Mouse (Mus musculus): ENCODE results near the gene Adgrg6. TPM values are rescaled to one million over a fixed set of nuclear protein-coding genes. Genes with fewer than 3 reads are reported as not detected.

Gene Adgrg6
- polyA plus RNA-seq, 1 experiment from 2014 or later: 2.9 TPM

- no peak overlapping the region for H3K27ac ChIP-seq
- no peaks in the 10 kb centered on the region for H3K27me3 ChIP-seq
- H3K36me3 ChIP-seq: no peaks in the 10 kb centered on the region
- ATAC-seq (ENCODE audit: low FRiP score): no peak
- no peaks in the 10 kb centered on the region for H3K4me1 ChIP-seq (replicated peaks)
- H3K4me3 ChIP-seq: no peak overlapping the region
- no peak overlapping the region for H3K4me2 ChIP-seq
- H3K9me3 ChIP-seq: no peaks in the 10 kb centered on the region
- 98% methylated on average over 1 of the region's 1 CpGs for WGBS
- H3K9ac ChIP-seq: no peak overlapping the region
Measured at GRCm38 (mm10) chr10:14530670-14531069, 14.8 kb downstream of the Adgrg6 start.

DNA sequence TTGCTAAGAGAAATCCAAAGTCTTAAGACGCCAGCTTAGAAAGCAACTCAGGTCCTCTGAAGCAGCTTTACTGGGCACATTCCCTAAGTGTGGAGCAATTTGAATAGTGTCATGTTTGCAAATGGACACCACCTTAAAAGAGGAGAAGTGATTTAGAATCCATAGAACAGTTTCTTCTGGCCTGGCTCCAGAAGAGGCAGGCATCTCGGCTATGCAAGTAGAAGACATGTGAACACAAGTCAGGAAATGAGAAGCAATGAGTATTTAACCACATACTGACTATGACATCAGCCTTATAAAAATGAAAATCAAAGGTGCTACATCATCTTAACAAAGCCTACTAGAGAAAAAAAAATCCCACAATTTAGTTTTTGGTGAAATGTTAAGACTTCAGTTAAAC, 17.7 kb downstream of the Adgrg6 start:
- Histone ChIP-seq H3K27me3 (no peaks in the 10 kb centered on the region), H3K27ac (no peak overlapping the region), H3K9ac (no peak overlapping the region), H3K36me3 (no peaks in the 10 kb centered on the region), H3K4me3 (no peak overlapping the region), H3K4me2 (no peak overlapping the region), H3K9me3 (no peaks in the 10 kb centered on the region), H3K4me1 (replicated peaks) (no peaks in the 10 kb centered on the region)
- WGBS: 81% methylated on average over 2 of the region's 2 CpGs
- no peak for ATAC-seq (ENCODE audit: low FRiP score)

GRCm38 (mm10) chr10:14522729-14523128, 22.7 kb downstream of the Adgrg6 start:
- no peak overlapping the region for H3K9ac ChIP-seq
- no peak for ATAC-seq (ENCODE audit: low FRiP score)
- H3K9me3 ChIP-seq: no peaks in the 10 kb centered on the region
- WGBS: 81% methylated on average over 5 of the region's 5 CpGs
- H3K4me2 ChIP-seq: no peak overlapping the region
- H3K4me3 ChIP-seq: no peak overlapping the region
- H3K36me3 ChIP-seq: no peaks in the 10 kb centered on the region
- no peak overlapping the region for H3K27ac ChIP-seq
- H3K4me1 ChIP-seq (replicated peaks): peaks cover 3% of the 10 kb centered on the region; the same call in 1 of the 2 replicates
- H3K27me3 ChIP-seq: no peaks in the 10 kb centered on the region

DNA sequence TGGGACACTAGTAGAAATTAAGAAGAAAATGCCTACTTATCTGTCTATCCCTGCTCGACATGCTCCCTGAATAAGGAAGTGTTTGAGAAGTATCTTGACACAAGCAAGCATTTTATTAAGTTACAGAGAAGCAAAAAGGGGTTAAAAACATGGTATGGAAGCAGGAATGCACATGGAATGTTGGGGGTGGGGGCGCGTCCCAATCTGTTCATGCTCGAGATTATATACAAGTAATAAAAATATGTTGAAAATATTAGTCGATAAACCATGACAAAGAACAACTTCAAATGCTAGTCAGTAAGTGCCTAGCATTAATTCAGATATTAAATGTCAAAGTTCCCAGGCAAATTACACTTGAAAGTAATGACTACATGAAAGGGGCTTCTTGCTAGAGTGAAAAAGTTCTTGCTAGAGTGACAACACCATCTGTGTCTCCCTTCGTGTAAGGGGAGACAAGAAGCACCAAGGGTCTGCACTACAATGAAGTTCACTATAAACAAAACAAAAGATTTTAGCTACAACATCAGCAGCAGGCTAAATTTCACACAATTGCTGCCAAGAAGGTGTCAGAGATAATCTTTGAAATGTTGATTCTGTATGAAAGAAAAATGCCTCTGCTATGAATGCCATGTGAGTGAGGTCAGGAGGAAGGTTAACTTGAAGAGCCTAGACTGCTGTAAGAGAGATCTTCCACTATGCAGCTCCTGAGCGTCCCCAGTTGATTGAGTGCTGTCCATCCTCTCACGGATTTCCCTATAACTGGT, 24.4 kb downstream of the Adgrg6 start:
- no peak overlapping the region for H3K9ac ChIP-seq
- no peak overlapping the region for H3K27ac ChIP-seq
- no peaks in the 10 kb centered on the region for H3K36me3 ChIP-seq
- no peak overlapping the region for H3K4me2 ChIP-seq
- H3K4me1 ChIP-seq (replicated peaks): peaks cover 3% of the 10 kb centered on the region; the same call in 1 of the 2 replicates
- no peaks in the 10 kb centered on the region for H3K27me3 ChIP-seq
- H3K9me3 ChIP-seq: no peaks in the 10 kb centered on the region
- ATAC-seq (ENCODE audit: low FRiP score): no peak
- H3K4me3 ChIP-seq: no peak overlapping the region
- WGBS: 67% methylated on average over 8 of the region's 8 CpGs

DNA sequence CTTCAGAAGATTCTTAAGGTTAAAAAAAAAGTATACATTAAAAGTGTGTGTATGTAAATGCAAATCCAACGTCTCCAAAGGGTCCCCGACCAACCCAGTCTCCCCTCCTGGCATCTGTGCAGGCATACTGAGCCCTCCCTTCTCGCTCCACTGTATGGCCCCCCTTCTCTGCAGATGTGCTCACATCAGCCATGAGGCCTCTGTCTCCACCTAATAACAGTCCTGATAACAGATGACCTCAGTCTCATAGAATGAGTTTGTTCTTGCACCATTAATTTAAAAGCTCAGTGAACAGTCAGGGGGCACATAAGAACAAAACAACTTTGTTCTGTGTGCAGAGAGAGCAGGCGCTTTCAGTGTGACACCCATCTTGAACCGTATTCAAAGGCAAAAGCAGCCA, 27.6 kb downstream of the Adgrg6 start:
- Histone ChIP-seq H3K9me3 (no peaks in the 10 kb centered on the region), H3K4me1 (replicated peaks) (peaks cover 3% of the 10 kb centered on the region; the same call in 1 of the 2 replicates), H3K4me2 (no peak overlapping the region), H3K4me3 (no peak overlapping the region), H3K27me3 (no peaks in the 10 kb centered on the region), H3K9ac (no peak overlapping the region), H3K27ac (no peak overlapping the region), H3K36me3 (no peaks in the 10 kb centered on the region)
- ATAC-seq (ENCODE audit: low FRiP score): no peak
- WGBS: 41% methylated on average over 5 of the region's 5 CpGs

DNA sequence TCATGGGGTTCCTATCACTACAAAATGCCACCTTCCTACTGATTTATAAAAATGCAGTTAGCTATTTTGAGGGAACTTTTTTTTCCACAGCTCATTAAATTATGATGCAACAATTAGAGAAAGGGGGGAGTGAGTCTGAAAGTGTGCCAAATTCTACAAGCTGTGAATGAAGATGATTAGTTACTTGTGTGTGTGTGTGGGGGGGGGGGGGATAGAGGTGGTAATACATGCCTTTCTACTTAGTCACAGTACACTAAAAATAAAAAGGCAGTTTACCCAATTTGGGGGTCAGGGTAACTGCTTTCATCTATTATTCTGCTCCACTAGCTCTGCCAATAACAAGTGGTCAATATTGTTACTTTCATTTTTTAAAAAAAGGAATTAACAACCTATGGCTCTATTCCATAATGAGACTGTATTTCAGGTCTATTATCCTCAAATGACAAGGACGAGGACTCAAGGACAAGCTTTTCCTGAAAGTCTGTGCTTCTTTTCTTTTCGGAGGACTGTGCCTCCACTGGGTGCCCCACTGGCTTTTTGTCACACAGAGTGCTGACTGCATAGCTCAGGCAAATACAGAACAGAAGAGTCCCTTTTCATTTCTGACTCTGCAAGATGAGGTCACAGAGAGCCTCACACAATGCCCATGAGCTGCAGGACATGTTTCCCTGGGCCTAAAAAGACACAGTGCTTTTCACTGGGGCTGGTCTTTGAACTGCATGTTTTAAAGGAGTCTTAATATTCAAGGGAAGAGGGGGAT, 33.4 kb downstream of the Adgrg6 start:
- H3K4me2 ChIP-seq: no peak overlapping the region
- H3K27ac ChIP-seq: no peak overlapping the region
- H3K9ac ChIP-seq: no peak overlapping the region
- H3K4me1 ChIP-seq (replicated peaks): no peaks in the 10 kb centered on the region
- ATAC-seq (ENCODE audit: low FRiP score): peak; percentile 54; the same call in 1 of the 2 replicates
- WGBS: 11% methylated on average over 2 of the region's 2 CpGs
- no peaks in the 10 kb centered on the region for H3K27me3 ChIP-seq
- H3K4me3 ChIP-seq: no peak overlapping the region
- H3K36me3 ChIP-seq: no peaks in the 10 kb centered on the region
- H3K9me3 ChIP-seq: no peaks in the 10 kb centered on the region

- 74% methylated on average over 3 of the region's 3 CpGs for WGBS
Measured at GRCm38 (mm10) chr10:14511157-14511556, 34.3 kb downstream of the Adgrg6 start.

DNA sequence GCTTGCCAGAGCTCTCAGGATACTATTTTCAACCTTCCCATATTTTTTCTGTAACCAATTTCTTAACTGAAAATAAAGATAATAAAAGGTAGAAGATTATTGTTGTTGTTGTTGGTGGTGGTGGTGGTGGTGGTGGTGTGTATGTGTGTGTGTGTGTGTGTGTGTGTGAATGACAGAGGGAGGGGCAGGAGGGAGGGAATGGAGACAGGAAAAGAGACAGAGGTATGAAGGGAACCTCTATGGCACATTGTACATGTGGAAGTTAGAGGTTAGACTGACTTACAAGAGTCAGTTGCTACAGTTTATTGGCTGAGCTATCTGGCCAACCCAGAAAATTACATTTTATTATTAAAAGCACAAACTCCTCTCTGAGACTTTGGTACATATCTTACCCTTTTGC, 49.8 kb downstream of the Adgrg6 start:
- Histone ChIP-seq H3K27me3 (no peaks in the 10 kb centered on the region), H3K4me1 (replicated peaks) (no peaks in the 10 kb centered on the region), H3K9ac (no peak overlapping the region), H3K4me3 (no peak overlapping the region), H3K27ac (no peak overlapping the region), H3K4me2 (no peak overlapping the region), H3K9me3 (no peaks in the 10 kb centered on the region), H3K36me3 (no peaks in the 10 kb centered on the region)
- no peak for ATAC-seq (ENCODE audit: low FRiP score)

More at GRCm38 (mm10) chr10:14511157-14511556, 34.3 kb downstream of the Adgrg6 start:
- no peaks in the 10 kb centered on the region for H3K9me3 ChIP-seq
- H3K4me1 ChIP-seq (replicated peaks): no peaks in the 10 kb centered on the region
- no peak for ATAC-seq (ENCODE audit: low FRiP score)
- H3K36me3 ChIP-seq: no peaks in the 10 kb centered on the region
- no peaks in the 10 kb centered on the region for H3K27me3 ChIP-seq
- no peak overlapping the region for H3K27ac ChIP-seq
- no peak overlapping the region for H3K9ac ChIP-seq
- no peak overlapping the region for H3K4me3 ChIP-seq
- no peak overlapping the region for H3K4me2 ChIP-seq

GRCm38 (mm10) chr10:14495204-14495603, 50.3 kb downstream of the Adgrg6 start:
- H3K4me2 ChIP-seq: no peak overlapping the region
- H3K27me3 ChIP-seq: no peaks in the 10 kb centered on the region
- ATAC-seq (ENCODE audit: low FRiP score): no peak
- H3K9ac ChIP-seq: no peak overlapping the region
- H3K4me3 ChIP-seq: no peak overlapping the region
- H3K9me3 ChIP-seq: no peaks in the 10 kb centered on the region
- no peak overlapping the region for H3K27ac ChIP-seq
- H3K36me3 ChIP-seq: no peaks in the 10 kb centered on the region
- H3K4me1 ChIP-seq (replicated peaks): no peaks in the 10 kb centered on the region

GRCm38 (mm10) chr10:14491838-14492237, 53.6 kb downstream of the Adgrg6 start:
- ATAC-seq (ENCODE audit: low FRiP score): no peak
- no peaks in the 10 kb centered on the region for H3K36me3 ChIP-seq
- H3K4me1 ChIP-seq (replicated peaks): no peaks in the 10 kb centered on the region
- no peaks in the 10 kb centered on the region for H3K9me3 ChIP-seq
- H3K4me2 ChIP-seq: no peak overlapping the region
- H3K27me3 ChIP-seq: no peaks in the 10 kb centered on the region
- H3K4me3 ChIP-seq: no peak overlapping the region
- no peak overlapping the region for H3K9ac ChIP-seq
- 83% methylated on average over 4 of the region's 4 CpGs for WGBS
- no peak overlapping the region for H3K27ac ChIP-seq

- Histone ChIP-seq H3K36me3 (no peaks in the 10 kb centered on the region), H3K27ac (no peak overlapping the region), H3K9me3 (no peaks in the 10 kb centered on the region), H3K4me3 (no peak overlapping the region), H3K27me3 (no peaks in the 10 kb centered on the region), H3K4me1 (replicated peaks) (no peaks in the 10 kb centered on the region; the same call in 1 of the 2 replicates), H3K4me2 (no peak overlapping the region), H3K9ac (no peak overlapping the region)
- ATAC-seq (ENCODE audit: low FRiP score): no peak
- WGBS: 81% methylated on average over 5 of the region's 5 CpGs
Measured at GRCm38 (mm10) chr10:14483257-14483656, 62.2 kb downstream of the Adgrg6 start.

DNA sequence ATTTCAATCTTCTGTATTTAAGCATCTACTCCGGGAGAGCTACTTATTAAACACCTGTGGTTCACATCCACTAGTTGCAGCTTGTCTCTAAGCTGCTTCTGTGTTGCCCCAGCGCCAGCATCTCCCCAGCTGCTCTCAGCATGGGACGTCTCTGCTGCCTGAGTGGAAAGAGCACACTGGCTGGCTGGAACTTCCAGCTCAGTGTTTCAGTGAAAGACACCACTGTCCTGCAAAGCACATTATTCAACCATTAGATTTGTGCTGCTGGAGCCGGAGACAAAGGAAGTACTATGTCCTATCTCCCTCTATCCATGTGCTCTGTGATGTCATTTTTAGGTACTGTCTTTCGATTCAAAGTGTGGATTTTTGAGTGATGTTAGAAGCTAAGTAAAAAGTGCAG, 63.0 kb downstream of the Adgrg6 start:
- Histone ChIP-seq H3K9ac (no peak overlapping the region), H3K36me3 (no peaks in the 10 kb centered on the region), H3K4me1 (replicated peaks) (no peaks in the 10 kb centered on the region; the same call in 1 of the 2 replicates), H3K27ac (no peak overlapping the region), H3K27me3 (no peaks in the 10 kb centered on the region), H3K4me2 (no peak overlapping the region), H3K9me3 (no peaks in the 10 kb centered on the region), H3K4me3 (no peak overlapping the region)
- 30% methylated on average over 5 of the region's 5 CpGs for WGBS
- ATAC-seq (ENCODE audit: low FRiP score): peak; percentile 72; the same call in 1 of the 2 replicates

GRCm38 (mm10) chr10:14480928-14481327, 64.5 kb downstream of the Adgrg6 start:
- Histone ChIP-seq H3K4me3 (no peak overlapping the region), H3K27ac (no peak overlapping the region), H3K36me3 (no peaks in the 10 kb centered on the region), H3K27me3 (no peaks in the 10 kb centered on the region), H3K4me2 (no peak overlapping the region), H3K4me1 (replicated peaks) (no peaks in the 10 kb centered on the region; the same call in 1 of the 2 replicates), H3K9me3 (no peaks in the 10 kb centered on the region), H3K9ac (no peak overlapping the region)
- no peak for ATAC-seq (ENCODE audit: low FRiP score)
- 58% methylated on average over 5 of the region's 5 CpGs for WGBS
